Mouse (Mus musculus): ENCODE measurements around the gene Sf3a3. TPM values are rescaled to one million over a fixed set of nuclear protein-coding genes. Genes with fewer than 3 reads are reported as not detected.
A peak's percentile ranks its signal among the peaks of the same experiment; 100 is the strongest.
"Not testable (repeated sequence)": the region's sequence is repeated elsewhere in the genome, so short reads cannot be mapped to it uniquely, and the experiment has no call there.

The Sf3a3 gene
- polyA plus RNA-seq, 1 experiment from 2014 or later: 89.9 TPM

GRCm38 (mm10) chr4:124704797-124705474, 9.6 kb upstream of the Sf3a3 start:
- Histone ChIP-seq H3K9me3 (ENCODE audit: control insufficient read depth, low read length) (no peaks in the 10 kb centered on the region), H3K4me2 (ENCODE audit: low read depth, low read length) (no peak overlapping the region), H3K36me3 (ENCODE audit: control insufficient read depth, insufficient read depth, low read length) (no peaks in the 10 kb centered on the region), H3K4me3 (ENCODE audit: low read depth, low read length) (no peak overlapping the region), H3K9ac (replicated peaks; ENCODE audit: low read depth, low read length) (peak overlapping the region; percentile 28; the same call in 1 of the 2 replicates), H3K27ac (ENCODE audit: low read depth, low read length) (peak overlapping the region; percentile 44; the same call in 1 of the 2 replicates), H3K27me3 (ENCODE audit: control insufficient read depth, insufficient read depth, low read length) (peaks cover 11% of the 10 kb centered on the region), H3K4me1 (ENCODE audit: control insufficient read depth, insufficient read depth, low read length) (peaks cover 18% of the 10 kb centered on the region)
- no peak for ATAC-seq (ENCODE audit: low read depth)
- 30% methylated on average over 11 of the region's 11 CpGs for WGBS

GRCm38 (mm10) chr4:124705661-124706269, 8.8 kb upstream of the Sf3a3 start:
- H3K4me2 ChIP-seq (ENCODE audit: low read depth, low read length): no peak overlapping the region

GRCm38 (mm10) chr4:124707381-124708199, 7.0 kb upstream of the Sf3a3 start:
- 89% methylated on average over 25 of the region's 25 CpGs for WGBS
- not testable (repeated sequence) for ATAC-seq (ENCODE audit: low read depth); H3K9ac ChIP-seq (replicated peaks; ENCODE audit: low read depth, low read length); H3K9me3 ChIP-seq (ENCODE audit: control insufficient read depth, low read length); H3K4me2 ChIP-seq (ENCODE audit: low read depth, low read length); H3K36me3 ChIP-seq (ENCODE audit: control insufficient read depth, insufficient read depth, low read length); H3K4me3 ChIP-seq (ENCODE audit: low read depth, low read length); H3K27me3 ChIP-seq (ENCODE audit: control insufficient read depth, insufficient read depth, low read length); H3K27ac ChIP-seq (ENCODE audit: low read depth, low read length)
- H3K4me1 ChIP-seq (ENCODE audit: control insufficient read depth, insufficient read depth, low read length): peaks cover 14% of the 10 kb centered on the region

More at GRCm38 (mm10) chr4:124705661-124706269, 8.8 kb upstream of the Sf3a3 start:
- no peaks in the 10 kb centered on the region for H3K36me3 ChIP-seq (ENCODE audit: control insufficient read depth, insufficient read depth, low read length)
- no peak for ATAC-seq (ENCODE audit: low read depth)
- H3K27me3 ChIP-seq (ENCODE audit: control insufficient read depth, insufficient read depth, low read length): peaks cover 11% of the 10 kb centered on the region
- H3K4me1 ChIP-seq (ENCODE audit: control insufficient read depth, insufficient read depth, low read length): peaks cover 18% of the 10 kb centered on the region
- no peak overlapping the region for H3K4me3 ChIP-seq (ENCODE audit: low read depth, low read length)
- no peak overlapping the region for H3K27ac ChIP-seq (ENCODE audit: low read depth, low read length)
- no peaks in the 10 kb centered on the region for H3K9me3 ChIP-seq (ENCODE audit: control insufficient read depth, low read length)
- 83% methylated on average over 23 of the region's 23 CpGs for WGBS
- no peak overlapping the region for H3K9ac ChIP-seq (replicated peaks; ENCODE audit: low read depth, low read length)

- not testable (repeated sequence) for H3K36me3 ChIP-seq (ENCODE audit: control insufficient read depth, insufficient read depth, low read length); H3K27me3 ChIP-seq (ENCODE audit: control insufficient read depth, insufficient read depth, low read length); H3K27ac ChIP-seq (ENCODE audit: low read depth, low read length); H3K9ac ChIP-seq (replicated peaks; ENCODE audit: low read depth, low read length); H3K4me2 ChIP-seq (ENCODE audit: low read depth, low read length); H3K9me3 ChIP-seq (ENCODE audit: control insufficient read depth, low read length); H3K4me3 ChIP-seq (ENCODE audit: low read depth, low read length); ATAC-seq (ENCODE audit: low read depth)
- peaks cover 14% of the 10 kb centered on the region for H3K4me1 ChIP-seq (ENCODE audit: control insufficient read depth, insufficient read depth, low read length)
- WGBS: 14% methylated on average over 1 of the region's 1 CpGs
Measured at GRCm38 (mm10) chr4:124708200-124708517, 6.4 kb upstream of the Sf3a3 start.

GRCm38 (mm10) chr4:124708518-124709477, 5.8 kb upstream of the Sf3a3 start:
- peak overlapping the region; percentile 26 for H3K4me3 ChIP-seq (ENCODE audit: low read depth, low read length)
- peak overlapping the region; percentile 46; the same call in 1 of the 2 replicates for H3K27ac ChIP-seq (ENCODE audit: low read depth, low read length)
- peaks cover 10% of the 10 kb centered on the region for H3K27me3 ChIP-seq (ENCODE audit: control insufficient read depth, insufficient read depth, low read length)
- H3K4me1 ChIP-seq (ENCODE audit: control insufficient read depth, insufficient read depth, low read length): peaks cover 14% of the 10 kb centered on the region
- H3K9me3 ChIP-seq (ENCODE audit: control insufficient read depth, low read length): no peaks in the 10 kb centered on the region
- peak; percentile 25; the same call in 1 of the 2 replicates for ATAC-seq (ENCODE audit: low read depth)
- peak overlapping the region; percentile 40 for H3K4me2 ChIP-seq (ENCODE audit: low read depth, low read length)
- 0 out of 2 replicates have a peak overlapping the region, but pooled peaks have one; percentile 42 for H3K9ac ChIP-seq (replicated peaks; ENCODE audit: low read depth, low read length)
- H3K36me3 ChIP-seq (ENCODE audit: control insufficient read depth, insufficient read depth, low read length): no peaks in the 10 kb centered on the region
- WGBS: 2% methylated on average over 41 of the region's 41 CpGs

- Histone ChIP-seq H3K9ac (replicated peaks; ENCODE audit: low read depth, low read length) (no peak overlapping the region; the same call in 1 of the 2 replicates), H3K27me3 (ENCODE audit: control insufficient read depth, insufficient read depth, low read length) (peaks cover 10% of the 10 kb centered on the region), H3K4me2 (ENCODE audit: low read depth, low read length) (peak overlapping the region; percentile 26; the same call in 1 of the 2 replicates), H3K27ac (ENCODE audit: low read depth, low read length) (no peak overlapping the region), H3K4me1 (ENCODE audit: control insufficient read depth, insufficient read depth, low read length) (peaks cover 9% of the 10 kb centered on the region; the same call in 1 of the 2 replicates), H3K9me3 (ENCODE audit: control insufficient read depth, low read length) (no peaks in the 10 kb centered on the region), H3K36me3 (ENCODE audit: control insufficient read depth, insufficient read depth, low read length) (no peaks in the 10 kb centered on the region), H3K4me3 (ENCODE audit: low read depth, low read length) (no peak overlapping the region)
- no peak for ATAC-seq (ENCODE audit: low read depth)
- 3% methylated on average over 18 of the region's 18 CpGs for WGBS
Measured at GRCm38 (mm10) chr4:124709961-124710446, 4.6 kb upstream of the Sf3a3 start.

- H3K27ac ChIP-seq (ENCODE audit: low read depth, low read length): no peak overlapping the region
- H3K4me2 ChIP-seq (ENCODE audit: low read depth, low read length): no peak overlapping the region
- 13% methylated on average over 5 of the region's 5 CpGs for WGBS
- H3K4me1 ChIP-seq (ENCODE audit: control insufficient read depth, insufficient read depth, low read length): peaks cover 17% of the 10 kb centered on the region; the same call in 1 of the 2 replicates
- H3K4me3 ChIP-seq (ENCODE audit: low read depth, low read length): no peak overlapping the region
- H3K36me3 ChIP-seq (ENCODE audit: control insufficient read depth, insufficient read depth, low read length): 0 out of 2 replicates have a peak, but pooled peaks cover under 1% of the 10 kb centered on the region
- H3K27me3 ChIP-seq (ENCODE audit: control insufficient read depth, insufficient read depth, low read length): peaks cover 10% of the 10 kb centered on the region
- no peak for ATAC-seq (ENCODE audit: low read depth)
- H3K9me3 ChIP-seq (ENCODE audit: control insufficient read depth, low read length): no peaks in the 10 kb centered on the region
- H3K9ac ChIP-seq (replicated peaks; ENCODE audit: low read depth, low read length): no peak overlapping the region
Measured at GRCm38 (mm10) chr4:124710776-124711291, 3.7 kb upstream of the Sf3a3 start.

GRCm38 (mm10) chr4:124712618-124713017, 2.0 kb upstream of the Sf3a3 start:
- Histone ChIP-seq H3K9ac (replicated peaks; ENCODE audit: low read depth, low read length) (no peak overlapping the region), H3K36me3 (ENCODE audit: control insufficient read depth, insufficient read depth, low read length) (peaks cover 5% of the 10 kb centered on the region; the same call in 1 of the 2 replicates), H3K9me3 (ENCODE audit: control insufficient read depth, low read length) (no peaks in the 10 kb centered on the region), H3K4me1 (ENCODE audit: control insufficient read depth, insufficient read depth, low read length) (peaks cover 19% of the 10 kb centered on the region; the same call in 1 of the 2 replicates), H3K27ac (ENCODE audit: low read depth, low read length) (no peak overlapping the region), H3K27me3 (ENCODE audit: control insufficient read depth, insufficient read depth, low read length) (peaks cover 10% of the 10 kb centered on the region), H3K4me3 (ENCODE audit: low read depth, low read length) (no peak overlapping the region), H3K4me2 (ENCODE audit: low read depth, low read length) (no peak overlapping the region)
- 83% methylated on average over 6 of the region's 6 CpGs for WGBS
- ATAC-seq (ENCODE audit: low read depth): no peak
